ENCODE assay signal across 8 mouse cellular contexts in the genomic region with DNA sequence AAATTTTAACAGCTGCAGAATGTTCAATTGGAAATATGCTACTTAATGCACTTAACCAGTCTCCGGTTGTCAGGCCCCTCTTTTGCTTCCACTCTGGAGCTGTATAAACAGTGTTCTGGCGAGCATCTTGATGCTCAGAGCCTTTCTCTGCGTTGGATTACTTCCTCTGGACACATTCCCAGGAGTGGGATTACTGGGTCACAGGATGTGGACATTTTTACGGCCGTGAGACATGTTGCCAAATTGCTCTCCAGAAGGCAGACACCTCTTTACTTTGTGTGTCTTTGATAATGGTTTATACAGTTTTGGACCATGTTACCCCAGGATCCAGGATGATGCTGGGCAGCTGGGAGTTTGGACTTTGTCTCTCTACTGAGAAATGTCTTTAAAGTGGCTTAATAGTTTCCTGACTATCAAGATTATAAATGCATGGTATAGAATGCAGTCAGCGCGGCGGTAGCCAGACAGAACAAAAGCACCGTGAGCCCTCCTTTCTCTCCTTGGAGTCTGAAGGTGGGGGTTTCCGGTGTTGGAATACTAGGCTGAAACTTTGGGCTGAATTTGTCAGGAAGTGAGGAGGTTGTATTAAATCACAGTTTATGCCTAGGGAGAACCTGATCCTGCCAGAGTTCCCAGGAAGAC. TPM values are rescaled to one million over a fixed set of nuclear protein-coding genes. Genes with fewer than 3 reads are reported as not detected.
DNase-seq lines count a peak whose midpoint lies in the region; ATAC-seq lines count a peak whose summit lies in the region.

No protein-coding gene starts in this region.

- H3K36me3 ChIP-seq in intestine, embryonic 15.5 days = no peaks in the 10 kb centered on the region

- intact Hi-C loops in heart, postnatal 25 days (cut with DNase I) = no loop called here
- intact Hi-C loops in left cerebral cortex, postnatal 10 days (cut with DNase I) = no loop called here

- H3K4me1 ChIP-seq in intestine, embryonic 15.5 days (replicated peaks) = peaks cover 17% of the 10 kb centered on the region

- H3K27ac ChIP-seq in intestine, embryonic 15.5 days = peak overlapping the region; percentile 13; the same call in 1 of the 2 replicates

- no peak overlapping the region for H3K4me3 ChIP-seq in intestine, embryonic 15.5 days (replicated peaks)

- peak; percentile 64 to 68 for DNase-seq in heart, adult 9 months (ENCODE audit: low spot score in 2 of 2)
- DNase-seq in heart, postnatal 25 days (ENCODE audit: low spot score) = no peak
- DNase-seq in cerebellum, postnatal 14 days = peak; percentile 69 to 78
- DNase-seq in lung, postnatal 4 days = peak; percentile 54 to 64
- no peak for DNase-seq in adrenal gland, postnatal 25 days
- no peak for DNase-seq in B cell, adult 2 months
- no peak for DNase-seq in left cerebral cortex, postnatal 10 days (ENCODE audit: extremely low spot score in 1 of 2, low spot score in 2 of 2)

- H3K4me2 ChIP-seq in intestine, embryonic 15.5 days (replicated peaks) = no peak overlapping the region

- no peaks in the 10 kb centered on the region for H3K9me3 ChIP-seq in intestine, embryonic 15.5 days

- peaks cover 11% of the 10 kb centered on the region; the same call in 1 of the 2 replicates for H3K27me3 ChIP-seq in intestine, embryonic 15.5 days (replicated peaks)

- no peak overlapping the region for H3K9ac ChIP-seq in intestine, embryonic 15.5 days

- WGBS in intestine, embryonic 15.5 days = 34% methylated on average over 10 of the region's 10 CpGs

- ATAC-seq in intestine, embryonic 15.5 days = peak; percentile 72

RNA-seq across cellular contexts. Expression of gene Coro2b, which starts 23.2 kb away (rescaled TPM):
- 10 to 100 TPM in 1 of 2 experiments, 1 to 10 TPM in 1; 9.5 to 15.1 TPM for total RNA-seq in heart, postnatal 25 days (2021)
- 7.6 and 8.8 TPM in 2 replicates for polyA plus RNA-seq in intestine, embryonic 15.5 days (2015; fragmentation: Nextera tagmentation; extraction: Ambion mirVana)
- total RNA-seq in adrenal gland, postnatal 25 days (2021) = 16.2 and 20.4 TPM in 2 replicates
- total RNA-seq in left cerebral cortex, postnatal 10 days (2021) = 100 to 1,000 TPM; 107 to 113 TPM

Comparison
In these comparisons a context has a peak if more than half of its experiments do, and no peak if none do; other contexts are left out.
1. DNase-seq: peak in heart, adult 9 months (2 of 2), cerebellum, postnatal 14 days (2 of 2) and lung, postnatal 4 days (2 of 2); none in heart, postnatal 25 days (single experiment), adrenal gland, postnatal 25 days (single experiment), B cell, adult 2 months (0 of 2) and left cerebral cortex, postnatal 10 days (0 of 2).